Mouse (Mus musculus): ENCODE measurements around the gene Gm38431. TPM values are rescaled to one million over a fixed set of nuclear protein-coding genes. Genes with fewer than 3 reads are reported as not detected.

Gm38431 gene
- polyA plus RNA-seq, 1 experiment from 2014 or later: 2.8 TPM

DNA sequence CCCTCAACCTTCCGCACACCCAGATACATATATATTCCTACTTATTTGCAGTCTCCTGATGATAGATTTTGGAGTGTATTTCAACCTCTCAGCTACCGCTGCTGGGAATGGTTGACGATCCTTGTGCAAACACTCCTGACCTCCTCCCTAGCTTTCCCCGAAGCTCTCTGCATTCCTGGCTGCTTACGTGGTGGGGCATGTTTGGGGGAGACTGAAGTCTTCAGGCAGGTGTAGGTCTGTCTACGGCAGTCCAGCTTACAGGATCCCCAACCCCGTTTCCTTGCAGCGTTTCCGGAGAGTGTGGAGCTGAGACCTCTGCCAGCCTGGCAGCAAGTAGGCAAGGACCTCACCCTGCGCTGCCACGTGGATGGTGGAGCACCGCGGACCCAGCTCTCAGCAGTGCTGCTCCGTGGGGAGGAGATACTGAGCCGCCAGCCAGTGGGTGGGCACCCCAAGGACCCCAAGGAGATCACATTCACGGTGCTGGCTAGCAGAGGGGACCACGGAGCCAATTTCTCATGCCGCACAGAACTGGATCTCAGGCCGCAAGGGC, 66.5 kb downstream of the Gm38431 start:
- 74% methylated on average over 19 of the region's 19 CpGs for WGBS
- Histone ChIP-seq H3K27ac (no peak overlapping the region), H3K4me3 (no peak overlapping the region), H3K4me1 (peaks cover 16% of the 10 kb centered on the region; the same call in 1 of the 2 replicates), H3K9me3 (no peaks in the 10 kb centered on the region), H3K9ac (no peak overlapping the region), H3K27me3 (replicated peaks) (peaks cover 27% of the 10 kb centered on the region), H3K4me2 (replicated peaks) (no peak overlapping the region), H3K36me3 (no peaks in the 10 kb centered on the region)
- ATAC-seq (ENCODE audit: low FRiP score, low read depth): no peak

DNA sequence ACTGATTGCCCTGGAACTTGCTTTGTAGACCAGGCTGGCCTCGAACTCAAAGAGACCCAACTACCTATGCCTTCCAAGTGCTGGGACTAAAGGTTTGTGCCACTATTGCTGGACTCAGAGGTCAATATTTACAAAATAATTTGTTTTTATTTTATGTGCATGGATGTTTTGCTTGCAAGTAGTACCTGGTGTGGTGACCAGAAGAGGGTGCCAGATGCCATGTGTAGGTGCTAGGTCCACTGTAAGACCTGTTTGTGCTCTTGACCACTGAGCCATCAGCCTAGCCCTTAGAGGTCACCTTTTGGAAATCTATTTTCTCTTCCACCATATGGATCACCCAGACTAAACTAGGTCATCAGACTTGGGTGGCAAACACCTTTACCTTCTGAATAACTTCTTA, 69.1 kb downstream of the Gm38431 start:
- Histone ChIP-seq H3K4me3 (no peak overlapping the region), H3K9me3 (no peaks in the 10 kb centered on the region), H3K27ac (no peak overlapping the region), H3K27me3 (replicated peaks) (peaks cover 18% of the 10 kb centered on the region), H3K9ac (no peak overlapping the region), H3K4me2 (replicated peaks) (no peak overlapping the region), H3K36me3 (no peaks in the 10 kb centered on the region), H3K4me1 (0 out of 2 replicates have a peak, but pooled peaks cover under 1% of the 10 kb centered on the region)
- no peak for ATAC-seq (ENCODE audit: low FRiP score, low read depth)
- WGBS: 85% methylated on average over 1 of the region's 1 CpGs

DNA sequence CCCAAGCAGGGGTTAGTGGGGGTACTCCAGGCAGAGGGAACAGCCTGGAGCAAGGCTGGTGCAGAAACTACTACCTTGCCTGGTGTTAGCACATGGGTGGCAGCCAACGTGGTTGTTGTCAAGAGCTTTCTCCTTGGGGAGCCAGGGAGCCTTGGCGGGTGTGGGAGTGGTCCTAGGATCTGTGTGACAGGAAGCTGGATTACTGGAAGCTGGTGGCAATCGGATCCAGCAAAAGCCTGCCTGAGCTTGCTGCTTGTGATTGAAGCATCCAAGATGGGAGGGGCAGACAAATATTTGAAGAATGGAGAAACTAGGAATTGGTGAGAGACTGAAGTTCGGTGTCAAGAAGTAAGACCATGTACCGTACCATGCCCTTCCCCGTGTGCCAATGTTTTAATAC, 69.5 kb downstream of the Gm38431 start:
- Histone ChIP-seq H3K4me2 (replicated peaks) (no peak overlapping the region), H3K27me3 (replicated peaks) (peaks cover 22% of the 10 kb centered on the region), H3K4me1 (no peaks in the 10 kb centered on the region), H3K9ac (no peak overlapping the region), H3K27ac (no peak overlapping the region), H3K4me3 (no peak overlapping the region), H3K36me3 (no peaks in the 10 kb centered on the region), H3K9me3 (no peaks in the 10 kb centered on the region)
- 66% methylated on average over 6 of the region's 6 CpGs for WGBS
- no peak for ATAC-seq (ENCODE audit: low FRiP score, low read depth)

DNA sequence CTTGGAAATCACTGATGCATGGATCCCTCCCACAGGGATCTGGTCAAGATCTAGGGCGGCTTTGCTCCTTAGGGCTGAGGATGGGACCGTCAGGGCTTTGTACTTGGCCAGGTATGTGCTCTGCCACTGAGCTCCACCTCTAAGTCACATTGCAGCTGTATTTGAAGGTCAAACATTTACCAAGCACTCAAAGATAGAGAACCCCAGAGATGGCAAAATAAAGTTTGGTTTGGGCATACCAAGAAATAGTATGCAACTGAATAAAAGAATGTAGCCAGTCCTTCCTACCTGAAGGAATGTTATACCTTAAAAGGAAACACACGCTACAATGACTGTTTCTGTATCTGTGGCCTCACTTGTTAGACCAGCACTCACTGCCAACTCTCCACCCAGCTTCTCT, 70.4 kb downstream of the Gm38431 start:
- Histone ChIP-seq H3K9ac (no peak overlapping the region), H3K4me3 (no peak overlapping the region), H3K9me3 (no peaks in the 10 kb centered on the region), H3K4me1 (no peaks in the 10 kb centered on the region; the same call in 1 of the 2 replicates), H3K4me2 (replicated peaks) (no peak overlapping the region), H3K27ac (no peak overlapping the region), H3K36me3 (no peaks in the 10 kb centered on the region), H3K27me3 (replicated peaks) (peaks cover 27% of the 10 kb centered on the region)
- WGBS: 76% methylated on average over 3 of the region's 3 CpGs
- no peak for ATAC-seq (ENCODE audit: low FRiP score, low read depth)

DNA sequence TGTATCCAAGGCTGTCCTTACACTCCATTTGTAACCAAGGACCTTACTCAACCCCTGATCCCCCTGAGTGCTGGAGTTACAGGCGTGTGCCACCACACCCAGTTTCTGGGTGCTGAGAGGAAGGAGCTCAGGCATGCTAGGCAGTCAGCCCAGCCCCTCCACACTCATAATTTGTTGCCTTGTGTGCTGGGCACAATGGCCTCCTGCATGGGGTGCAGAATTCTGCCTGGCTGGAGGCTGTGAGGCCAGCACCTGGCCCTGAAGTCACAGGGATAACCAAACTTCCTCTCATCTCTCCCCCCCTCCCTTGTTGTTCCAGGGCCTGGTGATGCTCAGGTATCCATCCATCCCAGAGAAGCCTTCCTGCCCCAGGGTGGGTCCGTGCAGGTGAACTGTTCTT, 73.2 kb downstream of the Gm38431 start:
- no peak overlapping the region for H3K4me2 ChIP-seq (replicated peaks)
- H3K4me1 ChIP-seq: peaks cover 14% of the 10 kb centered on the region; the same call in 1 of the 2 replicates
- no peak for ATAC-seq (ENCODE audit: low FRiP score, low read depth)
- H3K27ac ChIP-seq: no peak overlapping the region
- no peaks in the 10 kb centered on the region for H3K9me3 ChIP-seq
- 76% methylated on average over 2 of the region's 2 CpGs for WGBS
- peaks cover 52% of the 10 kb centered on the region for H3K27me3 ChIP-seq (replicated peaks)
- no peak overlapping the region for H3K9ac ChIP-seq
- no peak overlapping the region for H3K4me3 ChIP-seq
- no peaks in the 10 kb centered on the region for H3K36me3 ChIP-seq

MicroRNA genes within 50 kb of the gene (microRNA counts, 519-probe panel; counts per million panel counts)
- 4,768 counts per million, percentile 83 among the panel's probes with 10 or more counts for microRNA mmu-miR-1900

Small RNA genes within 50 kb of the gene (microRNA-seq; reads per million reads assigned to microRNA genes)
- gene Mir1900: not detected
- gene Mir7082: 2.0 reads per million

Other genes with a start within 250 kb of the Gm38431 start
- gene A230050P20Rik, start 223.4 kb downstream of the Gm38431 start, polyA plus RNA-seq (2016; fragmentation: Nextera tagmentation; extraction: Ambion mirVana): 1.4 and 1.6 TPM in 2 replicates
- gene Angptl6, start 212.3 kb downstream of the Gm38431 start, polyA plus RNA-seq (2016; fragmentation: Nextera tagmentation; extraction: Ambion mirVana): 5.8 and 6.7 TPM in 2 replicates
- 54.1 and 58.6 TPM in 2 replicates for gene Ppan, start 203.8 kb downstream of the Gm38431 start, polyA plus RNA-seq (2016; fragmentation: Nextera tagmentation; extraction: Ambion mirVana)
- gene Eif3g, start 193.4 kb downstream of the Gm38431 start, polyA plus RNA-seq (2016; fragmentation: Nextera tagmentation; extraction: Ambion mirVana): 301 and 309 TPM in 2 replicates
- 89.4 and 92.4 TPM in 2 replicates for gene Dnmt1, start 132.1 kb downstream of the Gm38431 start, polyA plus RNA-seq (2016; fragmentation: Nextera tagmentation; extraction: Ambion mirVana)
- gene S1pr2, start 115.2 kb downstream of the Gm38431 start, polyA plus RNA-seq (2016; fragmentation: Nextera tagmentation; extraction: Ambion mirVana): 17.7 and 19.5 TPM in 2 replicates
- gene Mrpl4, start 89.3 kb downstream of the Gm38431 start, polyA plus RNA-seq (2016; fragmentation: Nextera tagmentation; extraction: Ambion mirVana): 116 and 121 TPM in 2 replicates
- 5.0 and 5.8 TPM in 2 replicates for gene Icam1, start 76.0 kb downstream of the Gm38431 start, polyA plus RNA-seq (2016; fragmentation: Nextera tagmentation; extraction: Ambion mirVana)
- gene Icam4, start 62.6 kb downstream of the Gm38431 start, polyA plus RNA-seq (2016; fragmentation: Nextera tagmentation; extraction: Ambion mirVana): 1.6 and 2.1 TPM in 2 replicates
- 0.14 and 0.15 TPM in 2 replicates for gene Icam5, start 59.9 kb downstream of the Gm38431 start, polyA plus RNA-seq (2016; fragmentation: Nextera tagmentation; extraction: Ambion mirVana)
- gene Zglp1, start 24.9 kb downstream of the Gm38431 start, polyA plus RNA-seq (2016; fragmentation: Nextera tagmentation; extraction: Ambion mirVana): 0.66 and 2.9 TPM in 2 replicates
- gene Gm49373, start 18.9 kb downstream of the Gm38431 start, polyA plus RNA-seq (2016; fragmentation: Nextera tagmentation; extraction: Ambion mirVana): 0.96 and 1.7 TPM in 2 replicates
- gene Fdx1l, start 18.4 kb downstream of the Gm38431 start, polyA plus RNA-seq (2016; fragmentation: Nextera tagmentation; extraction: Ambion mirVana): 44.0 and 57.0 TPM in 2 replicates
- gene Raver1, start within 50 bp of the Gm38431 start, polyA plus RNA-seq (2016; fragmentation: Nextera tagmentation; extraction: Ambion mirVana): 54.2 and 63.4 TPM in 2 replicates
- 14.1 and 15.2 TPM in 2 replicates for gene Tyk2, start 39.2 kb upstream of the Gm38431 start, polyA plus RNA-seq (2016; fragmentation: Nextera tagmentation; extraction: Ambion mirVana)
- gene Cdc37, start 58.0 kb upstream of the Gm38431 start, polyA plus RNA-seq (2016; fragmentation: Nextera tagmentation; extraction: Ambion mirVana): 271 and 293 TPM in 2 replicates
- gene Pde4a, start 73.7 kb upstream of the Gm38431 start, polyA plus RNA-seq (2016; fragmentation: Nextera tagmentation; extraction: Ambion mirVana): 12.3 and 14.7 TPM in 2 replicates
- 53.9 and 55.1 TPM in 2 replicates for gene Keap1, start 147.4 kb upstream of the Gm38431 start, polyA plus RNA-seq (2016; fragmentation: Nextera tagmentation; extraction: Ambion mirVana)
- 1.5 and 2.0 TPM in 2 replicates for gene S1pr5, start 156.4 kb upstream of the Gm38431 start, polyA plus RNA-seq (2016; fragmentation: Nextera tagmentation; extraction: Ambion mirVana)
- 57.4 and 57.6 TPM in 2 replicates for gene Atg4d, start 173.3 kb upstream of the Gm38431 start, polyA plus RNA-seq (2016; fragmentation: Nextera tagmentation; extraction: Ambion mirVana)
- gene Kri1, start 196.0 kb upstream of the Gm38431 start, polyA plus RNA-seq (2016; fragmentation: Nextera tagmentation; extraction: Ambion mirVana): 18.0 and 25.2 TPM in 2 replicates
- gene Cdkn2d, start 199.4 kb upstream of the Gm38431 start, polyA plus RNA-seq (2016; fragmentation: Nextera tagmentation; extraction: Ambion mirVana): 94.6 and 96.1 TPM in 2 replicates
- 0.65 and 1.3 TPM in 2 replicates for gene Ap1m2, start 220.3 kb upstream of the Gm38431 start, polyA plus RNA-seq (2016; fragmentation: Nextera tagmentation; extraction: Ambion mirVana)
- gene Slc44a2, start 228.7 kb upstream of the Gm38431 start, polyA plus RNA-seq (2016; fragmentation: Nextera tagmentation; extraction: Ambion mirVana): 78.4 and 85.2 TPM in 2 replicates